Comparison of ENCODE assay signal across 8 mouse cellular contexts in genomic region chr8:95142985-95143804, GRCm38 (mm10). TPM values are rescaled to one million over a fixed set of nuclear protein-coding genes. Genes with fewer than 3 reads are reported as not detected.
DNase-seq lines count a peak whose midpoint lies in the region; ATAC-seq and TF ChIP-seq lines count a peak whose summit lies in the region.

No protein-coding gene starts in this region.

- no peaks in the 10 kb centered on the region for H3K9me3 ChIP-seq in E14TG2a.4 (ENCODE audit: low read length)
- no peaks in the 10 kb centered on the region for H3K9me3 ChIP-seq in forebrain, embryonic 12.5 days
- no peaks in the 10 kb centered on the region for H3K9me3 ChIP-seq in intestine, postnatal 0 days (ENCODE audit: control insufficient read depth)
- H3K9me3 ChIP-seq in midbrain, postnatal 0 days (ENCODE audit: low read length) = no peaks in the 10 kb centered on the region

- peak overlapping the region; percentile 37; the same call in 1 of the 2 replicates for H3K27ac ChIP-seq in forebrain, embryonic 12.5 days
- peak overlapping the region; percentile 96 for H3K27ac ChIP-seq in intestine, postnatal 0 days (ENCODE audit: low read depth, low read length)
- H3K27ac ChIP-seq in midbrain, postnatal 0 days (ENCODE audit: low read depth, low read length) = peak overlapping the region; percentile 77

- H3K4me1 ChIP-seq in E14TG2a.4 (replicated peaks; ENCODE audit: low read depth, low read length) = peaks cover 83% of the 10 kb centered on the region
- peaks cover 33% of the 10 kb centered on the region for H3K4me1 ChIP-seq in forebrain, embryonic 12.5 days
- H3K4me1 ChIP-seq in intestine, postnatal 0 days (replicated peaks; ENCODE audit: control insufficient read depth, insufficient read depth, low read length) = peaks cover 27% of the 10 kb centered on the region
- peaks cover 21% of the 10 kb centered on the region for H3K4me1 ChIP-seq in midbrain, postnatal 0 days (ENCODE audit: insufficient read depth, low read length)

- H3K27me3 ChIP-seq in E14TG2a.4 (ENCODE audit: insufficient read depth, low read length) = no peaks in the 10 kb centered on the region; the same call in 1 of the 2 replicates
- no peaks in the 10 kb centered on the region for H3K27me3 ChIP-seq in Patski
- H3K27me3 ChIP-seq in forebrain, embryonic 12.5 days = peaks cover 54% of the 10 kb centered on the region
- H3K27me3 ChIP-seq in intestine, postnatal 0 days (replicated peaks; ENCODE audit: control insufficient read depth, insufficient read depth, low read length) = no peaks in the 10 kb centered on the region
- H3K27me3 ChIP-seq in midbrain, postnatal 0 days (ENCODE audit: insufficient read depth, low read length) = no peaks in the 10 kb centered on the region; the same call in 1 of the 2 replicates

- in situ Hi-C loops in Patski (cut with MboI; ENCODE audit: low pct_unique_long_range_greater_than_20kb) = no loop called here

- CTCF ChIA-PET in Patski (lab: Charles Lee) = interaction anchor here (0.7 kb wide), 1 partner anchor 36 kb away, joined by 3 read pairs; no protein-coding TSS in a partner anchor

- POLR2A ChIA-PET in Patski (lab: Charles Lee) = interaction anchor here (0.6 to 2.4 kb wide), 4 partner anchors 9 to 153 kb away, joined by 3 to 17 read pairs (median 5); no protein-coding TSS in a partner anchor

- intact Hi-C loops in left cerebral cortex, postnatal 4 days (cut with DNase I) = no loop called here

- ATAC-seq in Patski = peak; percentile 20
- peak; percentile 17; the same call in 1 of the 2 replicates for ATAC-seq in forebrain, embryonic 12.5 days (ENCODE audit: low FRiP score)
- no peak for ATAC-seq in intestine, postnatal 0 days
- ATAC-seq in midbrain, postnatal 0 days (ENCODE audit: low FRiP score) = peak; percentile 52

- no peak for DNase-seq in Patski (ENCODE audit: low read depth, low spot score)
- DNase-seq in left cerebral cortex, postnatal 4 days = peak; percentile 53
- DNase-seq in midbrain, postnatal 0 days (ENCODE audit: low spot score) = peak; percentile 71
- DNase-seq in thymus, postnatal 4 days = peak; percentile 46
- no peak for DNase-seq in adrenal gland, adult 8-10 months

- no peaks in the 10 kb centered on the region for H3K36me3 ChIP-seq in E14TG2a.4 (ENCODE audit: insufficient read depth, low read length)
- no peaks in the 10 kb centered on the region for H3K36me3 ChIP-seq in forebrain, embryonic 12.5 days (replicated peaks)
- no peaks in the 10 kb centered on the region for H3K36me3 ChIP-seq in intestine, postnatal 0 days (ENCODE audit: control insufficient read depth, insufficient read depth)
- H3K36me3 ChIP-seq in midbrain, postnatal 0 days (ENCODE audit: insufficient read depth, low read length) = no peaks in the 10 kb centered on the region

- H3K4me3 ChIP-seq in E14TG2a.4 (replicated peaks; ENCODE audit: low read length) = peak overlapping the region; percentile 86
- H3K4me3 ChIP-seq in forebrain, embryonic 12.5 days (replicated peaks) = peak overlapping the region; percentile 67; the same call in 1 of the 2 replicates
- H3K4me3 ChIP-seq in intestine, postnatal 0 days (ENCODE audit: low read depth, low read length) = no peak overlapping the region; the same call in 1 of the 2 replicates
- peak overlapping the region; percentile 79 for H3K4me3 ChIP-seq in midbrain, postnatal 0 days (ENCODE audit: low read depth, low read length)

- TF ChIP-seq CTCF in E14TG2a.4 (conservative IDR thresholded peaks at IDR 0.05; ENCODE audit: low read length) (no peak), Patski (IDR thresholded peaks at IDR 0.05) (no peak)
- TF ChIP-seq CTCF in intestine, postnatal 0 days (IDR thresholded peaks at IDR 0.05; ENCODE audit: low read depth) = no peak
- no peak for TF ChIP-seq CTCF in midbrain, postnatal 0 days (IDR thresholded peaks at IDR 0.05)

- H3K4me2 ChIP-seq in forebrain, embryonic 12.5 days = peak overlapping the region; percentile 99
- H3K4me2 ChIP-seq in intestine, postnatal 0 days (replicated peaks; ENCODE audit: low read depth) = peak overlapping the region; percentile 96
- H3K4me2 ChIP-seq in midbrain, postnatal 0 days (ENCODE audit: low read depth, low read length, poor library complexity, severe bottlenecking) = peak overlapping the region; percentile 95

- WGBS in forebrain, embryonic 12.5 days = 11% methylated on average over 17 of the region's 17 CpGs
- WGBS in intestine, postnatal 0 days = 20% methylated on average over 17 of the region's 17 CpGs
- WGBS in midbrain, postnatal 0 days = 9% methylated on average over 17 of the region's 17 CpGs

- H3K9ac ChIP-seq in forebrain, embryonic 12.5 days = peak overlapping the region; percentile 78; the same call in 1 of the 2 replicates
- H3K9ac ChIP-seq in intestine, postnatal 0 days (ENCODE audit: low read depth, low read length) = no peak overlapping the region
- H3K9ac ChIP-seq in midbrain, postnatal 0 days (replicated peaks; ENCODE audit: low read length, poor library complexity, severe bottlenecking) = peak overlapping the region; percentile 92

RNA-seq across cellular contexts. Expression of gene Kifc3, which starts 59.4 kb away (rescaled TPM):
- polyA plus RNA-seq in Patski (2021) = 158 TPM
- polyA plus RNA-seq in forebrain, embryonic 12.5 days (2016; fragmentation: Nextera tagmentation; extraction: Ambion mirVana) = 7.8 and 8.3 TPM in 2 replicates
- 20.9 and 21.1 TPM in 2 replicates for polyA plus RNA-seq in intestine, postnatal 0 days (2015; fragmentation: Nextera tagmentation; extraction: Ambion mirVana)
- total RNA-seq in left cerebral cortex, postnatal 4 days (2021) = 10 to 100 TPM; 63.7 to 65.7 TPM
- 57.0 and 60.6 TPM in 2 replicates for total RNA-seq in midbrain, postnatal 0 days (2014; rRNA removed)
- polyA plus RNA-seq in midbrain, postnatal 0 days (2015; fragmentation: Nextera tagmentation; extraction: Ambion mirVana) = 37.3 and 38.9 TPM in 2 replicates
- total RNA-seq in adrenal gland, adult 8-10 months (2022) = 100 to 1,000 TPM; 165 to 259 (median 182) TPM

Comparison
In these comparisons a context has a peak if more than half of its experiments do, and no peak if none do; other contexts are left out.
1. DNase-seq: peak in left cerebral cortex, postnatal 4 days (single experiment), midbrain, postnatal 0 days (single experiment) and thymus, postnatal 4 days (single experiment); none in Patski (single experiment) and adrenal gland, adult 8-10 months (single experiment).
2. H3K27ac ChIP-seq: peak in every context shown above with its lines; median percentile 96 in intestine, postnatal 0 days; 77 in midbrain, postnatal 0 days; 37 in forebrain, embryonic 12.5 days.
3. Peak in every context shown above with its lines, with median percentiles within 50 percentile points of each other: H3K4me2 ChIP-seq.